In the genomic region with DNA sequence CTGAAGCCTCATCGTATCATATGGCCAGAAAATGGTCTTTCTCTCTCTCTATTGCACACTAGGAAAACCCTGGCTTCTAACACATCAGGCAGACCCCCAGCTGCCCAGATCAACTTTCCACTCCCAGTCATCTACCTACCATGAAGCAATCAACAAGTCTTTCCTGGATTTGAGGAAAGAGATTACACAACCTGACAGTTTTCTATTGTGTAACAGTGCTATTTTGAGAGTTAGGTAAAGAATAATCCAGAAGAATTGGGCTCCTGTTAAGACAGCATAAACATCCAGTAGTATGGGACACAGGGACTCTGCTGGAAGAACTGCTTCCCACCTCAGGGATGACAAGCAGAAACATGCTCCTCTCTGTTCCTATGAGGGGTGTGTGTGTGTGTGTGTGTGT, we compare ENCODE assay signal across 8 mouse cellular contexts.
"Had no signal": no experiment of that assay in that cellular context is flagged by ENCODE, and none has a peak within 500 bp of the region (broad histone marks: within the 10 kb centered on the region; RNA-seq: fewer than 3 reads in every experiment).

No protein-coding gene starts in this region.

- H3K4me2 ChIP-seq: limb, embryonic 15.5 days; midbrain, embryonic 12.5 days had no signal

- H3K27ac ChIP-seq: limb, embryonic 15.5 days; macrophage; midbrain, embryonic 12.5 days had no signal

- H3K27me3 ChIP-seq: limb, embryonic 15.5 days; midbrain, embryonic 12.5 days had no signal

- H3K4me3 ChIP-seq: limb, embryonic 15.5 days; midbrain, embryonic 12.5 days had no signal

- H3K9ac ChIP-seq: limb, embryonic 15.5 days; midbrain, embryonic 12.5 days had no signal

- H3K9me3 ChIP-seq: limb, embryonic 15.5 days; midbrain, embryonic 12.5 days had no signal

- DNase-seq: layer of hippocampus, adult 9-11 months; layer of hippocampus, postnatal 36 days; lung, adult 2 months; right cerebral cortex, postnatal 14 days; thymus, postnatal 36 days had no signal
